Mouse (Mus musculus) cerebellum, postnatal 36 days (tissue): ENCODE measurements around the gene Sytl1.
A peak's percentile ranks its signal among the peaks of the same experiment; 100 is the strongest.

Source experiments
- DNase-seq, 2 experiments: peaks; one replicate each; pipeline ENCODE4 v3.0.0; 2021 to 2022; ENCODE audit warnings: mixed read lengths in 2 of 2

Sytl1 gene

DNA sequence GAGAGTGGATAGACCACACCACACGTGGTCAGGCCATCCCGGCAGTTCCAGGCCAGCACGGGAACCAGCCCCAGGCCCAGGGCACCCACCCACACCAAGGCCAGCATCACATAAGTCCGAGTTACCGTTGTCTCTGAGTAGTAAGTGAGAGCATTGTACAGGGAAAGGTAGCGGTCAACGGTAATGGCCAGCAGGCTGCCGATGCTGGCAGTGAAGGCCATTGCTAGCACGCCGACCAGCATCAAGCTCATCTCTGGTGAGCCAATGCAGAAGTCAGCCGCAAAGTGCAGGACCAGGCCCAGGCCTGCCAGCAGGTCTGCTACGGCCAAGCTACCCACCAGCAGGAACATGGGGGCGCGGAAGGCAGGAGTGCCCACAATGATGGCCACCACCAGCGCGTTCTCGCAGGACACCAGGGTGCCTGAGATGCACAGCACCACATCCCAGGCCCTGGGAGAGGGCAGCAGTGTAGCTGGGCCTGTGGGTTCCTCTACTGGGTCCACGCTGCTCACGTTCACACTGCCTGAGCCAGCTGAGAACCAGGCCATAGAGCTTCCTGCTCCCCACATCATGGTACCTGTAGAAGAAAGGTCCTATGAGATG, 52.0 kb downstream of the Sytl1 start:
- no peak for DNase-seq

DNA sequence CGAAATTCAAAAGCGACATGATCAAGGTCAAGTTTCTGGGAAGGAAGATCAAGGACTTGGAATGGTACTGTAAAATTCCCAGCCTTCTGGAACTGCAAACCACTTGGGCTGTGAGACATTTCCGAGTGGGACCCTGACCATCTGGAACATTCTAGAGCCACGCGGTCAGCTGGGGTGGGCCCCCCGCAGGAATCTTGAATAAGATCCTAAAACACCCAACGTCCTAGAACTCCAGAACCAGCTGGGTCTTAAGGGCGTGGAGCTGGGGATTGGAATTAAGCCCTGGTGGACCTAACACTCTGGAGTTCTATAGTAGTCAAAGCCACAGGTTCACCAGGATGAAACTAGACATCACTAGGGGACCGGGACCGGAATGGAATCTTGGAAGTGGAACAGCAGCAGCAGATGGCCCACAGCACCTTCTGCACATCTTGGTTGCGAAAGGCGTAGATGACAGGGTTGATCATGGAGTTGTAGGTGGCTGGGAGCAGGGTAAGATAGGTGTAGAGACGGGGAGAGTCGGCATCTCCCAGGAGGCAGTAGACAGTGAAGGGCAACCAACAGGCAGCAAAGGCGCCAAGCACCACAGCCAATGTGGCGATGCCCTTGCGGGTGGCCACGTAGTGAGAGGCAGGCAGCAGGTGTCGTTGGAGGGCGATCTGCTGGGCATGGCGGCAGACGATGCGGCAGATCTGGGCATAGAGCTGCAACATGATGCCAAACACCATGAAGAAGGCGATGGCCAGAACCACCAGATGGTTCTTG, 52.7 kb downstream of the Sytl1 start:
- peak in 1 of 2 experiments; percentile 26 for DNase-seq

DNA sequence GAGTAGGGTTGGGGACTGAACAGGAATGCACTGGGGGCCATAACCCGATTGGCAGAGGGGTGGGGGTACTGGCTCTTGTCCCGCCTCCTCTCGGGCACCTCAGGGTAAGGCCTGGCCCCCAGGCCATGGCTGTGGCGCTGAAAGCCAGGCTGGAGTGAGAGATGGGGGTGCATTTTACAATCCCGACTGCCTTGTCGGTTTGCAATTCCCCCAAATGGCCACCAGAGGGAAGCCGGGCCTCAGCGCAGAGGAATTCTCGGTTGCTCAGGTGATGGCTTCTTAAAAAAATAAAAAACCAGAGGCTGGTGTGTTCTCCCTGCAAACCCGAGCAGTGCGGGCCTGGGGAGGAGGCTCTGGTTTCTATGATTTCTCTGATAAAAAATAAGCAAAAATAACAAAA, 53.5 kb downstream of the Sytl1 start:
- DNase-seq = peak; percentile 71 to 72

DNA sequence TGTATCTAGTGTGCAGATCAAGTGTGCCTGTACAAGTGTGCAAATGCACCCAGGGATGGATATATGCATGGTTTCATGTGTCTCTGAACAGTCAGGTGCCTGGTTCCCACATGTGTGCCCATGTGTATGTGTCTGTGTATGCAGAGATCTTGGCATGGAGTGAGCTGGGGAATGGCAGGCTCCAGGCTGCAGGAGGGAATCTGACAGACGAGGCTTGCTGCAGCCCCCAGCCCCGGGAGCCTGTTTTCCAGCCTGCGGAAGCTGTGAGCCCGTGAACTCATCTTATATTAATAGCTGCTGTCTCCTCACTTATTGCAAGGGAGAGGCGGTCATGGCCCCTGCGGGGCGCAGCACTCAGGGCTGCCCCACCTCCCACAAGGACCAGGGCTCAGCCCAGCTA, 58.5 kb downstream of the Sytl1 start:
- no peak for DNase-seq

DNA sequence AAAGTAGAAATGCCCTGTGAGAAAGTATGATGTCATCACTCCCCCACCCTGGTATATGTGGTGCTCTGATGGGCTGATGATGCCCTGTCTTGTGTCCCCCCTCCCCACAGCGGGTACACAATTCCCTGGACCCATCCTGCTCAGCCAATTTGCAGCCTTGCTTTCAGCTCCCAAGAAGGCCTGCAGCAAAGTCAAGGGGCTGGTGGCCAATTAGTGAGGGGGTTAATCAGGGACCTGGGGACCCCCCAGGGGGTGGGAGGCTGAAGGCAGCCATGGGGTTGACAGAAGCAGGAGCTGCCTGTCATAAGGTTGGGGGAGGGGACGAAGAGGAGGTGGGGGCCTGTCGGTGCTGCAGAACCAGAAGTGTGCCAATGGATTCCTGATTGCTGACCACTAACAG, 59.3 kb downstream of the Sytl1 start:
- no peak for DNase-seq
